Mouse (Mus musculus) stomach, embryonic 14.5 days (tissue): ENCODE measurements at regions not wholly inside any gene's neighbourhood (a gene's known extent, or its start where the extent isn't known, plus 50 kb on each side); places are given as distances from the start of the nearest gene placed in this dataset.

ENCODE experiments used
- ATAC-seq: fragments of 200-750 bp; cut with Nextera tagmentation; 2 replicates; pipeline ENCODE4 v1.8.0; 2017; ENCODE audit warnings: low read depth, moderate TSS enrichment; ENCODE audit not compliant: insufficient number of reproducible peaks, insufficient read depth, low FRiP score
- H3K27ac ChIP-seq: fragments of 300-500 bp; sonication (generic); 2 replicates; pipeline ENCODE4 v1.5.1; 2014; ENCODE audit warnings: mild to moderate bottlenecking, low read length, moderate library complexity, mixed read lengths
- H3K27me3 ChIP-seq: fragments of 300-500 bp; sonication (generic); 2 replicates; pipeline ENCODE4 v1.6.1; 2014; ENCODE audit warnings: low read length, control low read depth, mixed read lengths; ENCODE audit not compliant: control insufficient read depth, insufficient read depth
- H3K36me3 ChIP-seq: fragments of 300-500 bp; sonication (generic); 2 replicates; pipeline ENCODE4 v1.6.1; 2014; ENCODE audit warnings: mild to moderate bottlenecking, control low read depth, low read length, moderate library complexity, mixed read lengths; ENCODE audit not compliant: control insufficient read depth, insufficient read depth
- H3K4me1 ChIP-seq: fragments of 300-500 bp; sonication (generic); 2 replicates; pipeline ENCODE4 v1.6.1; 2014; ENCODE audit warnings: low read length, control low read depth, mixed read lengths; ENCODE audit not compliant: control insufficient read depth, insufficient read depth
- H3K4me2 ChIP-seq: fragments of 300-500 bp; sonication (generic); replicated peaks from 2 replicates; pipeline ENCODE4 v1.6.1; 2014; ENCODE audit warnings: low read depth, low read length, control low read depth
- H3K4me3 ChIP-seq: fragments of 300-500 bp; sonication (generic); 2 replicates; pipeline ENCODE4 v1.5.1; 2014; ENCODE audit warnings: low read depth, low read length, control low read depth
- H3K9ac ChIP-seq: fragments of 300-500 bp; sonication (generic); replicated peaks from 2 replicates; pipeline ENCODE4 v1.6.1; 2014; ENCODE audit warnings: low read depth, mild to moderate bottlenecking, control low read depth, low read length, moderate library complexity, mixed read lengths
- H3K9me3 ChIP-seq: fragments of 300-500 bp; sonication (generic); 2 replicates; pipeline ENCODE4 v1.6.1; 2016; ENCODE audit warnings: low read depth, low read length, control low read depth; ENCODE audit not compliant: control insufficient read depth
- WGBS: fragments of 180-500 bp; shearing (Covaris S2); extraction: QIAGEN DNeasy Blood & Tissue Kit; methylation state at CpG from one replicate; pipeline ENCODE4 v1.1.7; 2014; 5-methylcytosine and 5-hydroxymethylcytosine counted together

GRCm38 (mm10) chr17:68084446-68084845 lies 80.5 kb upstream of the Arhgap28 start:
- 95% methylated on average over 2 of the region's 2 CpGs for WGBS

GRCm38 (mm10) chr17:68087149-68087548 lies 83.2 kb upstream of the Arhgap28 start:
- Histone ChIP-seq H3K27ac (no peak overlapping the region), H3K4me1 (no peaks in the 10 kb centered on the region), H3K9ac (no peak overlapping the region), H3K27me3 (no peaks in the 10 kb centered on the region), H3K4me3 (no peak overlapping the region), H3K36me3 (no peaks in the 10 kb centered on the region), H3K9me3 (no peaks in the 10 kb centered on the region), H3K4me2 (no peak overlapping the region)
- ATAC-seq, result no peak
- 26% methylated on average over 1 of the region's 1 CpGs for WGBS

More at GRCm38 (mm10) chr17:68084446-68084845, 80.5 kb upstream of the Arhgap28 start:
- H3K27ac ChIP-seq, result no peak overlapping the region
- no peaks in the 10 kb centered on the region for H3K9me3 ChIP-seq
- H3K36me3 ChIP-seq, result no peaks in the 10 kb centered on the region
- H3K27me3 ChIP-seq, result no peaks in the 10 kb centered on the region
- H3K4me1 ChIP-seq, result no peaks in the 10 kb centered on the region
- no peak overlapping the region for H3K9ac ChIP-seq
- H3K4me2 ChIP-seq, result no peak overlapping the region
- no peak overlapping the region for H3K4me3 ChIP-seq
- no peak for ATAC-seq

GRCm38 (mm10) chr17:68089179-68089578 lies 85.3 kb upstream of the Arhgap28 start:
- 71% methylated on average over 1 of the region's 1 CpGs for WGBS
- ATAC-seq, result no peak
- H3K9ac ChIP-seq, result no peak overlapping the region
- H3K4me1 ChIP-seq, result no peaks in the 10 kb centered on the region
- H3K27ac ChIP-seq, result no peak overlapping the region
- H3K4me2 ChIP-seq, result no peak overlapping the region
- no peaks in the 10 kb centered on the region for H3K9me3 ChIP-seq
- no peak overlapping the region for H3K4me3 ChIP-seq
- no peaks in the 10 kb centered on the region for H3K27me3 ChIP-seq
- H3K36me3 ChIP-seq, result no peaks in the 10 kb centered on the region

- H3K9ac ChIP-seq, result no peak overlapping the region
- ATAC-seq, result no peak
- H3K4me2 ChIP-seq, result no peak overlapping the region
- WGBS, result 69% methylated on average over 1 of the region's 1 CpGs
- H3K27me3 ChIP-seq, result no peaks in the 10 kb centered on the region
- H3K4me1 ChIP-seq, result no peaks in the 10 kb centered on the region
- no peaks in the 10 kb centered on the region for H3K36me3 ChIP-seq
- no peaks in the 10 kb centered on the region for H3K9me3 ChIP-seq
- no peak overlapping the region for H3K4me3 ChIP-seq
- H3K27ac ChIP-seq, result no peak overlapping the region
Observed at GRCm38 (mm10) chr17:68089830-68090229, 85.9 kb upstream of the Arhgap28 start.

- 60% methylated on average over 2 of the region's 2 CpGs for WGBS
- no peak overlapping the region for H3K4me2 ChIP-seq
- H3K4me3 ChIP-seq, result no peak overlapping the region
- H3K4me1 ChIP-seq, result no peaks in the 10 kb centered on the region
- ATAC-seq, result no peak
- no peaks in the 10 kb centered on the region for H3K36me3 ChIP-seq
- H3K9ac ChIP-seq, result no peak overlapping the region
- H3K9me3 ChIP-seq, result no peaks in the 10 kb centered on the region
- H3K27me3 ChIP-seq, result no peaks in the 10 kb centered on the region
- H3K27ac ChIP-seq, result no peak overlapping the region
Observed at GRCm38 (mm10) chr17:68096982-68097381, 93.1 kb upstream of the Arhgap28 start.

GRCm38 (mm10) chr17:68097436-68097835 lies 93.5 kb upstream of the Arhgap28 start:
- Histone ChIP-seq H3K4me1 (no peaks in the 10 kb centered on the region), H3K36me3 (no peaks in the 10 kb centered on the region), H3K9ac (no peak overlapping the region), H3K9me3 (no peaks in the 10 kb centered on the region), H3K4me3 (no peak overlapping the region), H3K4me2 (no peak overlapping the region), H3K27ac (no peak overlapping the region), H3K27me3 (no peaks in the 10 kb centered on the region)
- no peak for ATAC-seq
- 80% methylated on average over 6 of the region's 6 CpGs for WGBS

GRCm38 (mm10) chr17:68100093-68100492 lies 96.2 kb upstream of the Arhgap28 start:
- WGBS, result 59% methylated on average over 2 of the region's 2 CpGs
- H3K9ac ChIP-seq, result no peak overlapping the region
- ATAC-seq, result no peak
- no peaks in the 10 kb centered on the region for H3K4me1 ChIP-seq
- H3K9me3 ChIP-seq, result no peaks in the 10 kb centered on the region
- no peak overlapping the region for H3K4me2 ChIP-seq
- H3K27ac ChIP-seq, result no peak overlapping the region
- no peak overlapping the region for H3K4me3 ChIP-seq
- H3K36me3 ChIP-seq, result no peaks in the 10 kb centered on the region
- H3K27me3 ChIP-seq, result no peaks in the 10 kb centered on the region

GRCm38 (mm10) chr17:68103346-68103745 lies 99.4 kb upstream of the Arhgap28 start:
- 37% methylated on average over 6 of the region's 6 CpGs for WGBS
- peak overlapping the region; percentile 55; the same call in 1 of the 2 replicates for H3K27ac ChIP-seq

GRCm38 (mm10) chr17:68106366-68106765 lies 102.4 kb upstream of the Arhgap28 start:
- 51% methylated on average over 8 of the region's 8 CpGs for WGBS
- no peaks in the 10 kb centered on the region for H3K27me3 ChIP-seq
- no peak overlapping the region for H3K27ac ChIP-seq
- ATAC-seq, result no peak
- H3K4me2 ChIP-seq, result no peak overlapping the region
- H3K9me3 ChIP-seq, result no peaks in the 10 kb centered on the region
- no peak overlapping the region for H3K4me3 ChIP-seq
- no peaks in the 10 kb centered on the region for H3K4me1 ChIP-seq
- no peaks in the 10 kb centered on the region for H3K36me3 ChIP-seq
- H3K9ac ChIP-seq, result no peak overlapping the region

More at GRCm38 (mm10) chr17:68103346-68103745, 99.4 kb upstream of the Arhgap28 start:
- ATAC-seq, result peak; percentile 89; the same call in 1 of the 2 replicates
- no peaks in the 10 kb centered on the region for H3K36me3 ChIP-seq
- no peak overlapping the region for H3K9ac ChIP-seq
- no peaks in the 10 kb centered on the region for H3K4me1 ChIP-seq
- H3K9me3 ChIP-seq, result no peaks in the 10 kb centered on the region
- no peaks in the 10 kb centered on the region for H3K27me3 ChIP-seq
- H3K4me2 ChIP-seq, result no peak overlapping the region
- no peak overlapping the region for H3K4me3 ChIP-seq
